Mouse (Mus musculus): ENCODE measurements at regions not wholly inside any gene's neighbourhood (a gene's known extent, or its start where the extent isn't known, plus 50 kb on each side); places are given as distances from the start of the nearest gene placed in this dataset.

GRCm38 (mm10) chr3:105275241-105275640, 176.9 kb upstream of the Kcnd3 start:
- TF ChIP-seq POLR2A (IDR thresholded peaks at IDR 0.05; ENCODE audit: low read depth, low read length): no peak
- no peak for TF ChIP-seq EP300 (IDR thresholded peaks at IDR 0.05; ENCODE audit: low read length)
- TF ChIP-seq TCF12 (IDR thresholded peaks at IDR 0.05; ENCODE audit: low read depth, low read length): no peak
- no peak for TF ChIP-seq ZMIZ1 (IDR thresholded peaks at IDR 0.05; ENCODE audit: low read depth, low read length)
